Mouse (Mus musculus) left cerebral cortex, postnatal 10 days (tissue): ENCODE measurements around the gene Gtf2h2. TPM values are rescaled to one million over a fixed set of nuclear protein-coding genes. Genes with fewer than 3 reads are reported as not detected.
"Not testable (repeated sequence)": the region's sequence is repeated elsewhere in the genome, so short reads cannot be mapped to it uniquely, and the experiment has no call there.

ENCODE experiments used
- DNase-seq, 2 experiments: peaks; one replicate each; pipeline ENCODE4 v3.0.0; 2021 to 2022; ENCODE audit warnings: low spot score in 2 of 2, mixed read lengths in 1 of 2; ENCODE audit errors: extremely low spot score in 1 of 2
- intact Hi-C: fragments of 180-260 bp; cut with DNase I; formaldehyde crosslinking; loops from one replicate; pipeline ENCODE4 v1.15.1; 2025
- total RNA-seq, 2 experiments: library from RNA; stranded (reverse); gene quantifications; 2 replicates each; pipeline ENCODE4 v1.2.3; 2021

The Gtf2h2 gene
- total RNA-seq, 2 experiments from 2014 or later = 42.8 to 44.2 TPM

DNA sequence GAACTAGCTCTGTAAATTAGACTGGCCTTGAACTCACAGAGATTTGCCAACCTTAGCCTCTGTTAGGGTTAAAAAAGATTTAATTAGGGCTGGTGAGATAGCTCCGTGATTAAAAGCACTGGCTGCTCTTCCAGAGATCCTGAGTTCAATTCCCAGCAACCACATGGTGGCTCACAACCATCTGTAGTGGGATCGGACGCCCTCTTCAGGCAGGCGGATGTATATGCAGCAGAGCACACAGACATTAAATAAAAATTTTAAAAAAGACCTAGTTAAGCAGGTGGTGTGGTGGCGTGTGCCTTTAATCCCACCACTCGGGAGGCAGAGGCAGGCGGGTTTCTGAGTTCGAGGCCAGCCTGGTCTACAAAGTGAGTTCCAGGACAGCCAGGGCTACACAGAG lies 2.0 kb upstream of the Gtf2h2 start:
- intact Hi-C loops = loop anchor here (5.0 kb wide), 2 partner anchors 123 to 367 kb away; partner anchors contain the start of gene Marveld2

GRCm38 (mm10) chr13:100493313-100493712 lies 934 bp upstream of the Gtf2h2 start:
- no peak for DNase-seq
- intact Hi-C loops = loop anchor here (5.0 kb wide), 2 partner anchors 124 to 366 kb away; partner anchors contain the start of gene Marveld2

More for the DNA sequence above, 2.0 kb upstream of the Gtf2h2 start:
- not testable (repeated sequence) for DNase-seq

- DNase-seq = no peak
- intact Hi-C loops = loop anchor here (5.0 kb wide), 2 partner anchors 126 to 364 kb away; partner anchors contain the start of gene Marveld2
These were observed 756 bp downstream of the Gtf2h2 start for GRCm38 (mm10) chr13:100491623-100492022.

- no peak for DNase-seq
- intact Hi-C loops = loop anchor here (5.0 kb wide), 2 partner anchors 127 to 363 kb away; partner anchors contain the start of gene Marveld2
These were observed 2.0 kb downstream of the Gtf2h2 start for GRCm38 (mm10) chr13:100490424-100490823.

- intact Hi-C loops = loop anchor here (10.0 kb wide), 2 partner anchors 321 to 419 kb away; no protein-coding TSS in a partner anchor
- DNase-seq = no peak
These were observed 8.8 kb downstream of the Gtf2h2 start for GRCm38 (mm10) chr13:100483610-100484009.

- DNase-seq = no peak
- intact Hi-C loops = no loop called here
These were observed 28.7 kb downstream of the Gtf2h2 start for GRCm38 (mm10) chr13:100463527-100464222.

DNA sequence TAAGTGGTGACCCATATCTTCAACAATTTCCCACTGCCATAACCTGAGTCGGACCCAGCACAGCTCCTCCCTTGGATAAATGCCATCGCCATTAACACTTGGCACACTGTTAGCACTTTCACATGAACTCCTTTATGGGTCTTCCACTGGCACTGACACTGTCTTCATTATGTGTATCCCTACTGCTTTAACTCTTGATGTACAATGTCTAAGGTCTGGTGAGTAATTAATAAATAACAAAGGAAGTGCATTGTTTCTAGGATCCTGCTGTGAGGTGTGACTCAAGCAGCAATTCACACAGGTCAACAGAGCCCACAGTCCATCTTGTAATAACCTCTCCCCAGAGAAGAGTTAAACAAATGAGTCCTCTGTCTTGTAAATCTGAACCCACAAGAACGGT lies 31.0 kb downstream of the Gtf2h2 start:
- no peak for DNase-seq
- intact Hi-C loops = no loop called here

DNA sequence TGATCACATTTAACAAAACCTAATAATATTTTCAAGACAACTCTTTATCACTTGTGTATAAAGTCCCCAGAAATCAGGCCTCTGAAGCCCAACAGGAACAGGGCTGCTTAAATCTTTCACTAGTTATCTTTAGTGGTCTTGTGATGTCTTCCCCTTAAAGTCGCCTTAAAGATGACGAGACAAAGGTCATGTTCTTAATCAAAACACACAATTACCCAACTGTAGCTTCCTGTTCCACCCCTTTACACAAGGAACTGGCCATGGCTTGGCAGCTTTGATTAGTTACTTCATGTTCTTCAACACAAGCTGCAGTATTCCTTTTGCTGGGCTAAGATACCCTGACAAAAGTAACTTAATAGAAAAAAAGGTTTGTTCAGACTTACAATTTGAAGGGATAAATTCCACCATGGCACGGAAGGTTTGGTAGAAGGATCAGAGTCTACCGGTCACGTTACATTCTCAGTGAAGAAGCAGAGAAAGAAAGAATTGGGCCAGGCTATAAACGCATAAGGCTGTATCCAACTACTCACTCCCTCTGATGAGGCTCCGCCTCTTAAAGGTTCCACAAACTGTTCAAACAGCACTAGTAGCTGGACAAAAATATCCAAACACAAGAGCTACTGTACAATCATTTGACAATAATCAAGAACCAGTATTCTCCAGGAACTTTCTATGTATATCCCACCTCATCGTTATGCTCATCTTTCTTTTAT lies 39.8 kb downstream of the Gtf2h2 start, which contains the start of gene Naip1:
TSS of gene Naip1 (minus strand) at position 455 of the 713 bp plus-strand sequence.
- intact Hi-C loops, DNase-seq: not testable (repeated sequence)

- intact Hi-C loops = no loop called here
- DNase-seq = no peak
These were observed 42.9 kb downstream of the Gtf2h2 start for GRCm38 (mm10) chr13:100449495-100449894.

GRCm38 (mm10) chr13:100440116-100440515 lies 52.3 kb downstream of the Gtf2h2 start:
- intact Hi-C loops = no loop called here
- no peak for DNase-seq

- intact Hi-C loops = no loop called here
- DNase-seq = no peak
These were observed 53.7 kb downstream of the Gtf2h2 start for GRCm38 (mm10) chr13:100438701-100439100.

- no peak for DNase-seq
- intact Hi-C loops = no loop called here
These were observed 55.0 kb downstream of the Gtf2h2 start for GRCm38 (mm10) chr13:100437322-100437825.

DNA sequence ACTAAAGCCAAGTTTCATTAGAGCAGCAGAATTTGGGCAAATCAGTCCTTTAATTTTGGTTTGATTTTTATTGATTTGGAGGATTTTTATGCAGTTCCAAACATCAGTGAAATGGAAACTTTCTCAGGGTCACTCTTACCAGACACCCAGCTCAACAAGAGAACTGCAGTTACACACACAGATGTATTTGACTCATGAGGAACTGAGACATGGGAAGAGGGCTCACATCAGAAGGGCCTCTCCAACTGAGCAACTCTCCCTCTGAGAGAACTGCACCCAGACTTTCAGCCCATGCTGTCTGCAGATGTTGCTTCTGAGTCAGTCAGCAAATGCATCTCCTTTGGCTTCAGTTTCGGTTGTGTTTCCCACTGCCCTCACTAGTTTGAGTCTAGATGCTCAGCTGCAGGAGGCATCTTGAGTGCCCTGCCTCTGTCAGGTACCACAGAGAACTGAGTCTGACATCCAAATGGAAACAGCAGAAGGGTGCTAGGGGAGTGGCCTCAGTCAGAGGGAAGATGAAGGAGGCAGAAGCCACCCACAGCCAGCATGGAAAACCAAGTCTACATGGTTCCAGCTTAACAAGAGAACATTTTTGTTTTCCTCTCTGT lies 55.7 kb downstream of the Gtf2h2 start:
- intact Hi-C loops, DNase-seq: not testable (repeated sequence)

GRCm38 (mm10) chr13:100419958-100420357 lies 72.4 kb downstream of the Gtf2h2 start:
- intact Hi-C loops, DNase-seq: not testable (repeated sequence)

GRCm38 (mm10) chr13:100414428-100414827 lies 78.0 kb downstream of the Gtf2h2 start:
- intact Hi-C loops = no loop called here
- DNase-seq = no peak
